Mouse (Mus musculus): ENCODE data around the gene Ccdc40.
"Not testable (repeated sequence)": the region's sequence is repeated elsewhere in the genome, so short reads cannot be mapped to it uniquely, and the experiment has no call there.

The Ccdc40 gene

GRCm38 (mm10) chr11:119287207-119287992 is 59.0 kb downstream of the Ccdc40 start:
- peak; percentile 49 to 61 for DNase-seq

GRCm38 (mm10) chr11:119292861-119293260 is 64.5 kb downstream of the Ccdc40 start:
- DNase-seq, result not testable (repeated sequence)

GRCm38 (mm10) chr11:119297996-119298395 is 69.6 kb downstream of the Ccdc40 start:
- DNase-seq, result no peak

- DNase-seq, result no peak
Observed at GRCm38 (mm10) chr11:119298917-119299316, 70.5 kb downstream of the Ccdc40 start.

GRCm38 (mm10) chr11:119299391-119300245 is 71.2 kb downstream of the Ccdc40 start, which contains the start of gene Eif4a3:
Eif4a3 (minus strand) TSS chr11:119300089.
- DNase-seq, result peak; percentile 99

- DNase-seq, result no peak
Observed at GRCm38 (mm10) chr11:119300246-119300935, 72.0 kb downstream of the Ccdc40 start.

GRCm38 (mm10) chr11:119300986-119301385 is 72.6 kb downstream of the Ccdc40 start:
- no peak for DNase-seq

- peak; percentile 80 for DNase-seq
Observed at GRCm38 (mm10) chr11:119304904-119305712, 76.7 kb downstream of the Ccdc40 start.

- DNase-seq, result no peak
Observed at GRCm38 (mm10) chr11:119306762-119307657, 78.6 kb downstream of the Ccdc40 start.

GRCm38 (mm10) chr11:119307658-119307867 is 79.2 kb downstream of the Ccdc40 start, which contains the start of gene Card14:
Card14 (plus strand) TSS chr11:119307768.
- no peak for DNase-seq

GRCm38 (mm10) chr11:119307916-119308315 is 79.5 kb downstream of the Ccdc40 start:
- no peak for DNase-seq

GRCm38 (mm10) chr11:119310621-119311020 is 82.2 kb downstream of the Ccdc40 start:
- no peak for DNase-seq

- no peak for DNase-seq
Observed at GRCm38 (mm10) chr11:119314252-119314936, 86.0 kb downstream of the Ccdc40 start.

Data from cerebellum, postnatal 10 days (tissue).